Mouse (Mus musculus) left cerebral cortex, adult 2 months (tissue): ENCODE measurements around the gene Mad1l1. TPM values are rescaled to one million over a fixed set of nuclear protein-coding genes. Genes with fewer than 3 reads are reported as not detected.

ENCODE experiments used
- DNase-seq, 2 experiments: peaks; one replicate each; pipeline ENCODE4 v3.0.0; 2021 to 2022; ENCODE audit warnings: low spot score in 2 of 2, mixed read lengths in 1 of 2; ENCODE audit errors: extremely low spot score in 1 of 2
- H3K27ac ChIP-seq: fragments of 200-600 bp; 2 replicates; pipeline ENCODE4 v1.8.1; 2022
- H3K4me3 ChIP-seq: fragments of 200-600 bp; 2 replicates; pipeline ENCODE4 v1.8.1; 2022
- CTCF ChIP-seq: fragments of 200-600 bp; IDR thresholded peaks from 2 replicates; pipeline ENCODE4 v1.8.1; 2022; ENCODE audit warnings: antibody characterized with exemption, mild to moderate bottlenecking, moderate library complexity
- intact Hi-C: fragments of 180-260 bp; cut with DNase I; formaldehyde crosslinking; loops from one replicate; pipeline ENCODE4 v1.15.1; 2025
- total RNA-seq, 2 experiments: library from RNA; stranded (reverse); gene quantifications; 2 replicates each; pipeline ENCODE4 v1.2.3; 2021

Gene Mad1l1
- total RNA-seq, 2 experiments from 2014 or later: 14.1 to 17.6 TPM

DNA sequence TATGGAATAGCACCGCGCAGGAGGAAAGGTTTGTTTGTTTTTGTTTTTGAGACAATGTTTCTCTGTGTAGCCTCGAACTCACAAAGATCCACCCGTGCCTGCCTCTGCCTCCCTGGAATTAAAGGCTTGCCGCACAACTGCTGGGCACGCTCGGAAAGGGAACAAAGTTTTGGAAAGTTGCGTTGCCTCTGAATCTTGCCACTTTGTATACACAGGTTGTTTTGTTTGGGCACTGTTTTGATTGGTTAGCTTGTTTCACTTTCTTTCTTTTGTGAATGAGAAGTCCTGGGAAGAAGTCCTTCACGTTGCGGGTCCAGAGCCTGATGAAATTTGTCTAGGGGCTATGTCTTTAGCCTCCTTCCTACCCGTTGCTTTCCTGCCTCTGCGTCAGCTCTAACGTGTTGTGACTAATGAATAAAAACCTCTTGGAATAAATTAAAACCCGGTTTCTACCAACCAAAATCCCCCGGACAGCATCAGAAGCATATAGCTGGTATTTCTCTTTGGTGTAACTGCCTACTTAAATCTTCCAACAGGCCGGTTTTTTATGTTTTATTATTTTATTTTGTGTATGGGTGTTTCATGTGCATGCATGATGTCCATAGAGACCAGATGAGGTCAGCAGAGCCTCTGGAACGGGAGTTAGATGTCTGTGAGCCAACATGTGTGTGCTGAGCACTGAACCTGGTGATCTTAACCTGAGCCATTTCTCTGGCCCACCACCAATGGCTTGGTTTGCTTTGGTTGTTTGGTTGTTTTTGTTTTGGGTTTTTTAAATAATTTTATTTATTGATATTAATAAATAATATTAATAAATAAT, 614 bp upstream of the Mad1l1 start:
- Histone ChIP-seq H3K27ac (peak overlapping the region; percentile 45), H3K4me3 (peak overlapping the region; percentile 65)
- no peak for TF ChIP-seq CTCF
- DNase-seq: no peak
- intact Hi-C loops: no loop called here

DNA sequence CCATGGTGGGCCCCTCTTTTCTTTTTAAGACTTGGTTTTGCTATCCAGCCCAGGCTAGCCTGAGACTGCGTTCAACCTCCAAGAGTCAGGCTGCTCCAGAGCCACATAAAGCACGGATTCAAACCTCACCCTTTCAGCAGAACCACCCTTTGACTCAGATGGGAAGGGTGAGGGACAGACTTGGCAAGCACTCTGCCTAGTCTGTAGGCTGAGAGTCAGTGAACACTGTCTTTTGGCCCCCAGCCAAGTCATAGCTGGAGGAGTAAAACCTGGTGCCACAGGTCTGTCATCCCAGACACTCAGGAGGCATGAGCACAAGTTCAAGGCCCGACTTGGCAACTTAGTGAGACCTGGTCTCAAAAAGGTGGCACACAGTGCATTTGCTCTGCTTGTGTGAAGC, 4.6 kb downstream of the Mad1l1 start:
- no peak for DNase-seq

GRCm38 (mm10) chr5:140307602-140308001, 13.8 kb downstream of the Mad1l1 start:
- no peak overlapping the region for H3K27ac ChIP-seq
- intact Hi-C loops: no loop called here
- no peak for TF ChIP-seq CTCF
- no peak overlapping the region for H3K4me3 ChIP-seq
- no peak for DNase-seq

More for the DNA sequence above, 4.6 kb downstream of the Mad1l1 start:
- no peak for TF ChIP-seq CTCF
- intact Hi-C loops: no loop called here
- no peak overlapping the region for H3K27ac ChIP-seq
- H3K4me3 ChIP-seq: no peak overlapping the region

DNA sequence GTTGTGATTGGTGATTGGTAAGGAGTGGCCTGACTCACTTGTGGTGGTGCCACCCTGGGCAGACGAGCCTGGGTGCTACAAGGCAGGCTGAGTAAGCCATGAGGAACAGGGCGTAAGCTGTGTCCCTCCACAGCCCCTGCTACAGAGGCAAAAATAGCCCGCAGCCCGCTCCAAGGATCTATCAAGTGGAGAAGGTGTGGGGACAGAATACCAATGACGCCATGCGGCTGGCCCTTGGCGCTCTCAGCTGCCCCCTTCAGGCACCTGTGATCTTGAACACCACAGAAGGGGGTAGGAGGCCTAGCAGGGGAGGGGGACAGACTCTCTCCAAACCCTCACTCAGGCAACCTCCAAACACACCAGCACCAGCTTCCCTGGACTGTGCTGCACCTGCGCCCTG, 15.3 kb downstream of the Mad1l1 start:
- peak in 1 of 2 experiments; percentile 19 for DNase-seq
- H3K4me3 ChIP-seq: no peak overlapping the region
- intact Hi-C loops: no loop called here

GRCm38 (mm10) chr5:140298291-140298690, 23.1 kb downstream of the Mad1l1 start:
- no peak for TF ChIP-seq CTCF
- no peak overlapping the region for H3K4me3 ChIP-seq
- DNase-seq: no peak
- no peak overlapping the region for H3K27ac ChIP-seq
- intact Hi-C loops: no loop called here

More for the DNA sequence above, 15.3 kb downstream of the Mad1l1 start:
- H3K27ac ChIP-seq: no peak overlapping the region
- peak; percentile 7; the same call in 1 of the 2 replicates for TF ChIP-seq CTCF

DNA sequence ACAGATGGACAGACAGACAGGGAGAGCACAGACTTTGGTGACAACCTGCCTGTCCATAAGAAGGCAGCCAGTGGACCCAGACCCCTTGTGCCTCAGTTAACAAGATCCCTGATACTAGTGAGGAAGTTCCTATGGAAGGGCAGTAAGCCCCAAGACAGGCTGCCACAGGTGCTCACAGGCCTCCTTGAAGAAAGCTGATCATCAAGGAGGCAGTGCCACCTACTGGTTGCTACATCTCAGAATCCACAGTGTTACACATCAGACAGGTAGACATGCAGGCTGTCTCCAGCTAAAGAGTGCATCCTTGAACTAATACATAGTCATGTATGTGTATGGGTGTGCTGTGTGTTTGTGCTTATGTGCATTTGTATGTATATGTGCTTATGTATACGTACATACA, 29.2 kb downstream of the Mad1l1 start:
- DNase-seq: peak; percentile 55 to 61
- intact Hi-C loops: loop anchor here (1.0 to 2.0 kb wide), 3 partner anchors 95 to 453 kb away; partner anchors contain the start of gene Elfn1
- peak; percentile 85 for TF ChIP-seq CTCF
- Histone ChIP-seq H3K4me3 (no peak overlapping the region), H3K27ac (no peak overlapping the region)

GRCm38 (mm10) chr5:140289161-140289560, 32.2 kb downstream of the Mad1l1 start:
- no peak for TF ChIP-seq CTCF
- Histone ChIP-seq H3K4me3 (no peak overlapping the region), H3K27ac (no peak overlapping the region)
- intact Hi-C loops: no loop called here
- no peak for DNase-seq

GRCm38 (mm10) chr5:140288287-140288686, 33.1 kb downstream of the Mad1l1 start:
- TF ChIP-seq CTCF: no peak
- no peak for DNase-seq
- intact Hi-C loops: no loop called here

DNA sequence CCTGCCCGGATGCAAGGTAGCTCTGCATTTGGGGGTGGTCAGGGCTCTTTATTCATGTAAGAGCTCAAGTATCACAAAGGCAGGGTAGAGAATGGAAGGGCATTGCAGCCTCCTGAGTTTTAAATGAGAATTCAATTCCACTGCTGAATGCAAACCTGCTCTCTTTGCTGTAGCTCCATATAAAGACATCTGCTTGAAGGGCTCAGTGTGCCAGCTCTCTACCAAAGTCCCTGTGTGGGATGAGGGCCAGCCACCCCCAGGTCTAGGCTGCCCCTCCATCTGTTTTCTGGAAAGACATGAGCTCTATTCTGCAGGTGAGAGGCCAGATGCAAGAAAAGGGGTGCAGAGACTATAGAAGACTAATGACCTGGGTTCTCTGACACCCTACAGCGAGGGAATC, 36.6 kb downstream of the Mad1l1 start:
- Histone ChIP-seq H3K27ac (no peak overlapping the region), H3K4me3 (no peak overlapping the region)
- no peak for TF ChIP-seq CTCF
- no peak for DNase-seq
- intact Hi-C loops: no loop called here

More at GRCm38 (mm10) chr5:140288287-140288686, 33.1 kb downstream of the Mad1l1 start:
- Histone ChIP-seq H3K4me3 (no peak overlapping the region), H3K27ac (no peak overlapping the region)

GRCm38 (mm10) chr5:140284011-140284410, 37.3 kb downstream of the Mad1l1 start:
- no peak for TF ChIP-seq CTCF
- intact Hi-C loops: no loop called here
- no peak for DNase-seq
- no peak overlapping the region for H3K27ac ChIP-seq
- H3K4me3 ChIP-seq: no peak overlapping the region

GRCm38 (mm10) chr5:140282900-140283299, 38.5 kb downstream of the Mad1l1 start:
- no peak overlapping the region for H3K27ac ChIP-seq
- no peak for DNase-seq
- no peak for TF ChIP-seq CTCF
- no peak overlapping the region for H3K4me3 ChIP-seq
- intact Hi-C loops: no loop called here

GRCm38 (mm10) chr5:140282376-140282775, 39.0 kb downstream of the Mad1l1 start:
- TF ChIP-seq CTCF: no peak
- Histone ChIP-seq H3K4me3 (no peak overlapping the region), H3K27ac (no peak overlapping the region)
- intact Hi-C loops: no loop called here
- DNase-seq: peak in 1 of 2 experiments; percentile 30

DNA sequence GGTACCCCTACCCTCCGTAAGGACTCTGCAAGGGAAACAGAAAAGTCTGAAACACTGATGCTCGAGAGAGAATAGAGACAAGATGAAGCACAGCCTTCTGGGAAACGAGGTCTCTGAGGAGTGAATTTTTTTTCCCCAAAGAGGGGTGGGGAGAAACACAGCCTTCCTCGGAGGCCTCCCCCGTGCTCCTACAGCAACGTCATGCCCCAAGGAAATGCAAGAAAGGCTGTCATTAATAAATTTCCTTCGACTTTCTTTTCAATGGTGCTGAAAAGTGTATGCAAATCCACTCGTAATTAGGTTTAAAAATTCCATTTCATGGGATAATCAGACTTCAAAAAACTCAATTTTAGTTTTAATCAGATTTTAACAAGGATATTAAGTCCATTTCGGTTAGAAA, 41.1 kb downstream of the Mad1l1 start:
- no peak overlapping the region for H3K4me3 ChIP-seq
- intact Hi-C loops: no loop called here
- DNase-seq: no peak
- no peak for TF ChIP-seq CTCF
- H3K27ac ChIP-seq: no peak overlapping the region
